Mouse (Mus musculus) 3134 (cell line): ENCODE measurements around the gene Eva1a.

Experiments
- DNase-seq: peaks from one replicate; pipeline ENCODE4 v3.0.0-alpha.2; 2011; ENCODE audit warnings: low spot score; ENCODE audit not compliant: insufficient read length; ENCODE audit errors: extremely low read depth

Gene Eva1a

DNA sequence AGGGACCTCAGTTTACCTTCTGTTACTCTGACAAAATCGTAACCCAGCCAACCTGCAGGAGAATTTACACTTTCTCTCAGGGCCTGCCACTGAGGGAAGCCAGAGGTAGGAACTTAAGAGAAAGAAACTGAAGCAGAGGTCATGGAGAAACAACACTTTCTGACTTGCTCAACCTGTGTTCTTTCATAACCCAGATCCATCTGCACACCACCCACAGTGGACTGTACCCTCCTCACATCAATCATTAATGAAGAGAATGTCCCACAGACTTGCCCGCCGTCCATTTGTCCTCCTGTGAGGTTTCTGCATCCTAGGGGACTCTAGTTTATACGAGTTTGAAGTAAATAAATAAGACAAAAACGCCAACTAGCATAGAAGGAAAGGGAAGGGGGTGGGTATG lies 24.4 kb downstream of the Eva1a start:
- no peak for DNase-seq

- no peak for DNase-seq
Measured at GRCm38 (mm10) chr6:82066515-82067081, 25.8 kb downstream of the Eva1a start.

GRCm38 (mm10) chr6:82070459-82070858 lies 29.6 kb downstream of the Eva1a start:
- no peak for DNase-seq

DNA sequence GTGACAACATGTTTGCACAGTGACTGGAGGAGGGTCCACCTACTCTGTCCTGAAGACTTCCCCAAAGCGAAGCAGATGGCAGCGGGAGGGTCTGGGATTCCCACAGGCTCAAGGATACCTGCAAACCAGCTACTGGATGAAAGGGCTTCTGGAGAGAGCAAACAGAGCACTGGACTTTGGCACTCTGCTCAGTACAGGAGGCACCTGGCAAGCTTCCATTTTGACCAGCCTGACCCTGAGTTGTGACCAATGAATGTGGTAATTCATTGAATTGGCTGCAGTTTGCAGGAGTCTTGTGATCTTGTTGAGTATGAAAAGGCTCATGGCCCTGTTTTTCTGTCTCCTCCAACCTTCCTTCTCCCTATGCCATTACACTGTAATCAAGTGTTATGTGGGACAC lies 32.2 kb downstream of the Eva1a start:
- no peak for DNase-seq

GRCm38 (mm10) chr6:82073567-82073966 lies 32.7 kb downstream of the Eva1a start:
- no peak for DNase-seq

DNA sequence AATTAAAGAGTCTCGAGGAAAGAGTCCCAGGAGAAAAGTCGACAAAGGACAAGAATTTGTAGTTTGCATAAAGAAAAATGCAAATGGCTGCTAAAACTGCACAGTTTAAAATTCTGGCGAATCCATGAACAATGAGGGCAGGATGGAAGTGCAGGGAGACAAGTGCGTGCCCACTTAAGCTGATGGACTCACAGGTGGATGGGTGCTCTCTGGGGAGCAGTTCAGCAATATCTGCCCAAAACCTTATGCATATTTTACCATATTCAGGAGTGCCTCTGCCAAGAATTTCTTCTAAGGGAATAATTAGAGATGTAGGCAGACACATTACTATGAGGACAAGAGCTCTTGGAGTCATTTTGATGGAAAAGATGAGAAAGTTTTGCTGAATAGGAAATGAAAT lies 35.5 kb downstream of the Eva1a start:
- no peak for DNase-seq

- DNase-seq: no peak
Measured at GRCm38 (mm10) chr6:82078875-82079274, 38.0 kb downstream of the Eva1a start.

- no peak for DNase-seq
Measured at GRCm38 (mm10) chr6:82083655-82084054, 42.8 kb downstream of the Eva1a start.

DNA sequence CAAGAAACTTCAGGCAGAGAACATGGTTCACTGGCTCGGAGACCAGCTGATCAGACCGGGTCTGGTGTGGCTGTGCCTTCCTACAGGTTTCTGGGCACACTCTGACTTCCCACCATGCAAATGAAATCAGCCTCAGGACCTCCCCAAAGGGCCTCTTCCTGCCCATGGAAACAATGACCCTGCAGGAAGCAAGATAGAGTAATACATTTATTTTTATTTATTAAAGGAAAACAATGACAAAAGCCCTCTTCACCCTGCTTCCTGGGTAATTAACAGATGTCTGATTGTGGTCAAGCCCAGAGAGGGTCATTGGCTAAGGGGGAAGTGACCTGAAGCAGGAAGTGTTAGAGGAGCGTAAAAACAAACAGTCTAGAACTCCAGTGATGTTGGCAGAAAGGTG lies 43.4 kb downstream of the Eva1a start:
- no peak for DNase-seq

GRCm38 (mm10) chr6:82085313-82085908 lies 44.6 kb downstream of the Eva1a start:
- no peak for DNase-seq

DNA sequence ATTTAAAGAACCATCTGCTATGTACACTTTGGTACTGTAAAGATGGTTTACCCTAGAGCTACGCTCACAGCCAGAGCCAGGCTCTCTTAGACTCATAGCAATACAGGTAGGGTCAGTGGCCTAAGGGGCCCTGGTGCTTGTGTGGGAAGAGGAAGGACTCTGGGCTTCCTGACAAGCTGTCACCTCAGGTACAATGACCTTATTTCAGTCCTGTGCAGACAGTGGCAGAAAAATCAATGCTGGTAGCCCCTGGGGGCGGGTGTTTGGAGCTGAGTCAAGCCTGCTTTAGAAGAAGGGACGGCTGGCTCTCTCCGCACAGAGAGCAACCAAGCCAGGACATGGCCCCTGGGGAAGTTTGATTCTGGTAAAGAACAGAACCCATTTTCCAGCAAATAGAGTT lies 47.3 kb downstream of the Eva1a start:
- DNase-seq: no peak

DNA sequence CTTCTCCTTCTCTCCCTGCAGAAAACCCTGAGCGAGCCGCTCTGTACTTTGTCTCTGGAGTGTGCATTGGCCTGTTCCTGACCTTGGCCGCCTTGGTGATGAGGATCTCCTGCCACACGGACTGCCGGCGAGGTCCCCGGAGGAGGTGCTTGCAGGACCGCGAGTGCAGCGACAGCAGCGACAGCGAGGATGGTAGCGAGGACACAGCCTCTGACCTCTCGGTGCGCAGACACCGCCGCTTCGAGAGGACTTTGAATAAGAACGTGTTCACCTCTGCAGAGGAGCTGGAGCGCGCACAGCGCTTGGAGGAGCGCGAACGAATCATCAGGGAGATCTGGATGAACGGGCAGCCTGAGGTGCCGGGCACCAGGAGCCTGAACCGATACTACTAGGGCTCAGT lies 50.9 kb downstream of the Eva1a start:
- no peak for DNase-seq

GRCm38 (mm10) chr6:82097705-82098104 lies 56.9 kb downstream of the Eva1a start:
- DNase-seq: no peak

GRCm38 (mm10) chr6:82098456-82098855 lies 57.6 kb downstream of the Eva1a start:
- no peak for DNase-seq

- no peak for DNase-seq
Measured at GRCm38 (mm10) chr6:82110473-82110872, 69.6 kb downstream of the Eva1a start.

DNA sequence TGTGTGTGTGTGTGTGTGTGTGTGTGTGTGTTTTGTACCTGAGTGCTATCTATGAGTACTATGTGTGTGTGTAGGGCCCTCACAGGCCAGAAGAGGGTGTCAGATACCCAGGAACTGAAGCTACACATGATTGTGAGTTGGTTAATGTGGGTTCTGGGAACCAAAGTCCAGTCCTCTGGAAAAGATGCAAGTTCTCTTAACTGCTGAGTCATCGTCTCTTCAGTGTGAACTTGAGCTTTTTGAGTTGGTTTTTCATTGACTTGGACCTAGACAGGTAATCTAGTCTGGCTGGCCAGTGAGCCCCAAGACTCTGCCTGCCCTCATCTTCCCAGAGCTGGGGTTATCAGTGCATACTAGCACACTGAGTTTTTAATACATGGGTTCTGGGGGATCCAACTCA lies 70.3 kb downstream of the Eva1a start:
- DNase-seq: no peak

DNA sequence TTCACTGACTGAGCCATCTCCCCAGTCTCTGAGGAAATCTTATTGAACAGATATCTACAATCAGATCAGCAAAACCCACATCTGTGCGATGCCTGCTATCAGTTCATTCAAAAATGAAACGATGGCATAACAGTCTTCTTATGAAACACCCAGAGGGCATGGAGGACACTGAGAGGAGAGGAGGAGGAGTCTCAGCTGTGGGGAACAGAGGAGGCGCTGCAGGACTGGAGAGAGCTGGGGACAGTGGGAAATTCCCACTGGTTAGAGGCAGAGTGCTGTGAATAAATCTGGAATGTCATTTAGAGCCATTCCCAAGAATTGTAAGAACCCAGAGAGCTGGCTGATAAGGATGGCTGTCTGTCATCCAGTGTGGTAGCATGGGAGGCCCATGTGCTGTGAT lies 70.7 kb downstream of the Eva1a start:
- DNase-seq: no peak

DNA sequence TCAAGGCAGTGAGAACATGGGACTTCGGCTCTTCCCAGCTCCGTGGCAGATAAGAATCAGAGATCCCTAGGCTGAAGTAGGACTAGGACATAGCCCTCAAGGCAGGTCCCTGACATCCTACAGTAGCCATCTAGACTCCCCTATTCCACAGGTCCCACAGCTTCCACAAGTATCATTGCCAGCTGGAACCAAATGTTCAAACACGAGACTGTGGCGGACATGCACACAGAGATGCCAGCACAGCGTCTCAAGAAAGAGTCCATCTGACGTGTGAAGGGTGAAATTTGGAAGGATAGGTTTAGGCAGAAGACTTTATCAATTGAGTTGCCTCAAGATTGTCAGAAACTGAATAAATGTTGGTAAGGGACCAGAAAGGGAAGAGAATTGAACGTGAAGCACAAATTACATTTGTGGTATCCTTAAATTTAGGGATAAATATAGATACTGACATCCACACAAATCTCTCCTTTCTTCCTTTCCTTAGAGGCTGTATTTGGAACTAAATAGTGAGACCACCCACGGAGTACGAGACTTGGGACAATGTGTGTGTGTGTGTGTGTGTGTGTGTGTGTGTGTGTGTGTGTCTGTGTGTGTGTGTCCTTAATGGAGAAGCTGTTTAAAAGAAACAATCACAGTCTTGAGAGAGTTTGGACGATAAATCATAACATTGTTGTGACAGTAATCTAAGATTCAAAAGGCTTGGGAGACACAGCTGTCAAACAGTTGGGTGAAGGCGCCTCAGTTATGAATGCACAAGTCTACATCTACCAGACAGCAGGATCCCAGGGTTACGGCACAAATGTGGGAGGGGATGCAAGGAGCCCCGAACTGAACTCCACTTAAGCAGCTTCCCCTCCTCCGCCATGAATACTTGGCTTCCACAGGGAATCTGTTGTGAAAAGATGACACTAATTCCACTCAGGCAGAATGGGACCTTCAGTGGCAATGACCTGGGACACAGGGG lies 71.6 kb downstream of the Eva1a start:
- no peak for DNase-seq

- no peak for DNase-seq
Measured at GRCm38 (mm10) chr6:82115335-82115965, 74.6 kb downstream of the Eva1a start.

- no peak for DNase-seq
Measured at GRCm38 (mm10) chr6:82116176-82116575, 75.3 kb downstream of the Eva1a start.

DNA sequence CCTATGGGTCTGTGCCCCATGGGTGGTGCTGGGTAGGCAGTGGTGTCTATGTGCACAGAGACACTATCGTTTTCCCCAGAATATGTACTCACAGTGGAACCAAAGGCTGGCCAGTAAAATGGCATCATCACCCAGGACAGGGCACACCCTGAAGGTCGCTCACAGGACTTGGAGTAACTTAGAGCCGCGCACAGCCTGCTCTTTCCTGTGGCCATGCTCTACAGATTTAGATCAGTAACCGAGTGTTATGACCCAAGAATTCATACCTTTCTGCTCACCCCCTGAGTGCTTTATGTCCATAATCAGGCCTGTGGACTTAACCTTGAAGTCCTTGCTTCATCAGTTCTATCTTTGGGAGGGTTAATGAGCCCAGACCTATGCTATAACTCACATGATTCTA lies 77.0 kb downstream of the Eva1a start:
- no peak for DNase-seq
